ENCODE assay signal across 1 mouse cellular context in the genomic region with DNA sequence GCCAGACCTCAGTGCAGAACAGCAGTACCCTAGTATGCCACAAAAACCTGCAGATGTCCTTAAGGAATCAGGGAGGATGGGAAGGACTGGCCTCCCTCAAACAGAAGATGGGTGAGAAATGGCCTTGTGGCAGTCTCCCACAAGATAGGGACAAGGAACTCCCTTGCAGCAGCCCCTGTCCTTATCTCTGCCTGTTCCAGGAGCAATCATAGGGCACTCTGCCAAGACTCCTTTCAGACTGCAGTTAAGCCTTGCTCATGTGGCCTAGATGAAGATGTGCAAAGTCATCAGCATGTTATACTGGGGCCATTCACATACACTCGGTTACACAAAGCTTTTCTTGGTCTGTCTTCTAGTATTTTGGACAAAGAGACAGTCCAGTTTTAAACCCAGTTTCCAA.
TF ChIP-seq lines count a peak whose summit lies in the region.

No protein-coding gene starts in this region.

TF ChIP-seq in MEL, 35 proteins besides CTCF, POLR2A, EP300 and RAD21 (continued from another document):
- peak; percentile 44; the same call in 1 of the 2 replicates for TF ChIP-seq POLR2AphosphoS2 (IDR thresholded peaks at IDR 0.05; ENCODE audit: low read length)
- TF ChIP-seq MAZ (IDR thresholded peaks at IDR 0.05; ENCODE audit: low read depth, low read length): peak; percentile 87
- TF ChIP-seq SIN3A (IDR thresholded peaks at IDR 0.05; ENCODE audit: low read length): peak; percentile 90
- TF ChIP-seq RCOR1 (IDR thresholded peaks at IDR 0.05; ENCODE audit: low read depth, low read length): peak; percentile 91
- TF ChIP-seq GABPA (IDR thresholded peaks at IDR 0.05; ENCODE audit: low read depth, low read length): peak; percentile 87
- TF ChIP-seq ELF1 (IDR thresholded peaks at IDR 0.05; ENCODE audit: low read depth, low read length): no peak
- no peak for TF ChIP-seq E2F4 (IDR thresholded peaks at IDR 0.05; ENCODE audit: borderline replicate concordance, low read depth, low read length)
- TF ChIP-seq ETS1 (IDR thresholded peaks at IDR 0.05; ENCODE audit: low read depth, low read length): peak; percentile 95
TF ChIP-seq in MEL: peak in this region for 24.
